Mouse (Mus musculus) intestine, embryonic 15.5 days (tissue): ENCODE measurements at regions not wholly inside any gene's neighbourhood (a gene's known extent, or its start where the extent isn't known, plus 50 kb on each side); places are given as distances from the start of the nearest gene placed in this dataset.
A peak's percentile ranks its signal among the peaks of the same experiment; 100 is the strongest.
"Not testable (repeated sequence)": the region's sequence is repeated elsewhere in the genome, so short reads cannot be mapped to it uniquely, and the experiment has no call there.

Source experiments
- ATAC-seq: fragments of 200-750 bp; cut with Nextera tagmentation; 2 replicates; pipeline ENCODE4 v1.8.0; 2017; ENCODE audit warnings: moderate TSS enrichment, moderate library complexity
- H3K27ac ChIP-seq: fragments of 300-500 bp; sonication (generic); 2 replicates; pipeline ENCODE4 v1.5.1; 2015; ENCODE audit warnings: mild to moderate bottlenecking, inconsistent platforms
- H3K27me3 ChIP-seq: fragments of 300-500 bp; sonication (generic); replicated peaks from 2 replicates; pipeline ENCODE4 v1.6.1; 2015; ENCODE audit warnings: inconsistent platforms
- H3K36me3 ChIP-seq: fragments of 300-500 bp; sonication (generic); 2 replicates; pipeline ENCODE4 v1.6.1; 2015; ENCODE audit warnings: inconsistent platforms
- H3K4me1 ChIP-seq: fragments of 300-500 bp; sonication (generic); replicated peaks from 2 replicates; pipeline ENCODE4 v1.6.1; 2015; ENCODE audit warnings: inconsistent platforms
- H3K4me2 ChIP-seq: fragments of 300-500 bp; sonication (generic); replicated peaks from 2 replicates; pipeline ENCODE4 v1.6.1; 2015; ENCODE audit warnings: mild to moderate bottlenecking, inconsistent platforms
- H3K4me3 ChIP-seq: fragments of 300-500 bp; sonication (generic); replicated peaks from 2 replicates; pipeline ENCODE4 v1.5.1; 2015; ENCODE audit warnings: inconsistent platforms
- H3K9ac ChIP-seq: fragments of 300-500 bp; sonication (generic); 2 replicates; pipeline ENCODE4 v1.6.1; 2015; ENCODE audit warnings: inconsistent platforms
- H3K9me3 ChIP-seq: fragments of 300-500 bp; sonication (generic); 2 replicates; pipeline ENCODE4 v1.6.1; 2016; ENCODE audit warnings: inconsistent platforms
- WGBS: fragments of 180-500 bp; shearing (Covaris S2); methylation state at CpG from one replicate; pipeline ENCODE4 v1.1.7; 2015; 5-methylcytosine and 5-hydroxymethylcytosine counted together

DNA sequence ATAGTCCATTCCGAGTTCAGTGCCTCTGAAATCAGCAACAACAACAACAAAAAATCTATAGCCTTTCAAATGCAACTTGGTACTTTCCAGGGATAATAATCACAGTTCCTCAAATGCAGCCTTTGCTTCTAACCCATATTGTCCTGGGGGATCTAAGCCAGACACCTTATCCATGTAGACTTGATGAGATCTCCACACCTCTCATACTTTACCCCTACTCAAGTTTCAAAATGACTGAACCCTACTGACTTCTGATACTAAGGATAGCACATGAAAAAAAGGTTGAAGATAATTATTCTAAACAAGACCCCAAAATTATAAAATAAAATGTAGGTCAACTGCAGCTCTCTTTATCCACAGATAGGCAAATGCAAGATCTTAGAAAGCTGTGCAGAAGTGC lies 101.2 kb downstream of the A730009L09Rik start:
- no peaks in the 10 kb centered on the region for H3K9me3 ChIP-seq
- no peak for ATAC-seq
- no peak overlapping the region for H3K4me2 ChIP-seq
- no peaks in the 10 kb centered on the region for H3K27me3 ChIP-seq
- H3K27ac ChIP-seq = no peak overlapping the region
- no peak overlapping the region for H3K9ac ChIP-seq
- H3K4me1 ChIP-seq = no peaks in the 10 kb centered on the region
- no peak overlapping the region for H3K4me3 ChIP-seq
- WGBS = 85% methylated on average over 1 of the region's 1 CpGs
- no peaks in the 10 kb centered on the region for H3K36me3 ChIP-seq

- WGBS = 78% methylated on average over 2 of the region's 2 CpGs
- no peak overlapping the region for H3K9ac ChIP-seq
- no peaks in the 10 kb centered on the region for H3K36me3 ChIP-seq
- no peak overlapping the region for H3K27ac ChIP-seq
- H3K4me2 ChIP-seq = no peak overlapping the region
- no peaks in the 10 kb centered on the region for H3K27me3 ChIP-seq
- H3K4me1 ChIP-seq = no peaks in the 10 kb centered on the region
- no peak for ATAC-seq
- no peak overlapping the region for H3K4me3 ChIP-seq
- no peaks in the 10 kb centered on the region for H3K9me3 ChIP-seq
Observed at GRCm38 (mm10) chr16:84618379-84618778, 103.5 kb downstream of the A730009L09Rik start.

GRCm38 (mm10) chr16:84619876-84620275 lies 105.0 kb downstream of the A730009L09Rik start:
- H3K27ac ChIP-seq = no peak overlapping the region
- no peaks in the 10 kb centered on the region for H3K4me1 ChIP-seq
- no peak overlapping the region for H3K4me2 ChIP-seq
- no peak overlapping the region for H3K4me3 ChIP-seq
- ATAC-seq = no peak
- H3K36me3 ChIP-seq = no peaks in the 10 kb centered on the region
- no peaks in the 10 kb centered on the region for H3K9me3 ChIP-seq
- no peak overlapping the region for H3K9ac ChIP-seq
- 92% methylated on average over 2 of the region's 2 CpGs for WGBS
- no peaks in the 10 kb centered on the region for H3K27me3 ChIP-seq

DNA sequence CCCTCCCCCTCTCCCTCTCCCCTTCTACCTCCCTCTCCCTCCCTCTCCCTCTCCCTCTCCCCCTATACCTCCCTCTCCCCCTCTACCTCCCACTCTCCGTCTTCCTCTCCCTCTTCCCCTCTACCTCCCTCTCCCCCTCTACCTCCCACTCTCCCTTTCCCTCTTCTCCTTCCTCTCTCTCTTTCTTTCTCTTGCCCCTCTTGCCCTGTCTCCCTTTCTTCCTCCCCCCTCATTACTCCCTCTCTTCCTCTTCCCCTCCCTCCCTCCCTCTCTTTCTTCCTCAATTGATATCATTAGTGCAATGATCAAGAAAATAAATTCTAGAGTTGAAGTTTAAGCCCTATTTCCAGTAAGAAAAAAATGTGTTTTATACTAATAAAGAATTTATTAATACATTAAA lies 105.9 kb downstream of the A730009L09Rik start:
- no peak overlapping the region for H3K9ac ChIP-seq
- no CpG with 5 or more reads among the region's 1 CpGs for WGBS
- H3K4me3 ChIP-seq = no peak overlapping the region
- no peaks in the 10 kb centered on the region for H3K4me1 ChIP-seq
- H3K9me3 ChIP-seq = no peaks in the 10 kb centered on the region
- no peak overlapping the region for H3K27ac ChIP-seq
- H3K36me3 ChIP-seq = no peaks in the 10 kb centered on the region
- no peaks in the 10 kb centered on the region for H3K27me3 ChIP-seq
- H3K4me2 ChIP-seq = 0 out of 2 replicates have a peak overlapping the region, but pooled peaks have one; percentile 9
- no peak for ATAC-seq

- Histone ChIP-seq H3K4me3 (no peak overlapping the region), H3K27ac (no peak overlapping the region), H3K9me3 (no peaks in the 10 kb centered on the region), H3K36me3 (no peaks in the 10 kb centered on the region), H3K4me1 (no peaks in the 10 kb centered on the region), H3K4me2 (0 out of 2 replicates have a peak overlapping the region, but pooled peaks have one; percentile 9), H3K9ac (no peak overlapping the region), H3K27me3 (no peaks in the 10 kb centered on the region)
- no peak for ATAC-seq
- WGBS = 61% methylated on average over 8 of the region's 8 CpGs
Observed at GRCm38 (mm10) chr16:84621300-84622031, 106.5 kb downstream of the A730009L09Rik start.

- Histone ChIP-seq H3K4me3 (no peak overlapping the region), H3K36me3 (no peaks in the 10 kb centered on the region), H3K27ac (no peak overlapping the region), H3K4me1 (no peaks in the 10 kb centered on the region), H3K9ac (no peak overlapping the region), H3K27me3 (no peaks in the 10 kb centered on the region), H3K4me2 (no peak overlapping the region), H3K9me3 (no peaks in the 10 kb centered on the region)
- no peak for ATAC-seq
- WGBS = 60% methylated on average over 4 of the region's 4 CpGs
Observed at GRCm38 (mm10) chr16:84623346-84624085, 108.6 kb downstream of the A730009L09Rik start.

DNA sequence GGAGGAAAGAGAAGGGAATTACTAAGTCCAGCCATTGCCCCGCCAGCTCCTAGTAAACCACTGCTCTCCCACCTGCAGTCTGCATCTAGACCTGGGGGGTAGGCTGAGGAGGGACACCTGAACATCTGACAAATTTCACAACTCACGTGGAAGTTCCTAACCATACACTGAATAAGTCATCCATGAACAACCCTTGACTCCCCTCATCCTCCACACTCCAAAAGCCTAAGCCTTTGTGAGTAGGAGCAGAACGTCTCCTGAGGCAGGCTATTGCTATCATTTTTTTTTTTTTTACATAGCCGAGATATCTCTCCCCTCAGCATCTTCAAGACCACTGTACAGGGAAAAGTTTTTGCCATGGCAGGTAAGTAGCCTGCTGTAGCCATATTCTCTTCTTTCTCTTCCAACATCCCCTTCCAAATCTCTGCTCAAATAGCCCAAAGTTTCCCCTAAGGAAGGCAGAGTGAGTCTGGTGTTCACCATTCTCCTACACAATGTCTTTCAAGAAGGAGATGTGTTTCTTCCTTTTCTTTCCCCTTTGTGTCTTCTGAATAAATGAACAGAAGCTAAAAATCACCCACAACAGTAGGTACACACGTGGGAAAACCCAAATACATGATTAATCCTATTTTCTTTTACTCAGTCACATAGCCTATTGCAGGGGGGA lies 109.7 kb downstream of the A730009L09Rik start:
- H3K36me3 ChIP-seq = no peaks in the 10 kb centered on the region
- no peak overlapping the region for H3K4me2 ChIP-seq
- no peaks in the 10 kb centered on the region for H3K4me1 ChIP-seq
- H3K9ac ChIP-seq = no peak overlapping the region
- ATAC-seq = no peak
- H3K27me3 ChIP-seq = no peaks in the 10 kb centered on the region
- H3K9me3 ChIP-seq = no peaks in the 10 kb centered on the region
- no peak overlapping the region for H3K4me3 ChIP-seq
- 63% methylated on average over 5 of the region's 5 CpGs for WGBS
- no peak overlapping the region for H3K27ac ChIP-seq

DNA sequence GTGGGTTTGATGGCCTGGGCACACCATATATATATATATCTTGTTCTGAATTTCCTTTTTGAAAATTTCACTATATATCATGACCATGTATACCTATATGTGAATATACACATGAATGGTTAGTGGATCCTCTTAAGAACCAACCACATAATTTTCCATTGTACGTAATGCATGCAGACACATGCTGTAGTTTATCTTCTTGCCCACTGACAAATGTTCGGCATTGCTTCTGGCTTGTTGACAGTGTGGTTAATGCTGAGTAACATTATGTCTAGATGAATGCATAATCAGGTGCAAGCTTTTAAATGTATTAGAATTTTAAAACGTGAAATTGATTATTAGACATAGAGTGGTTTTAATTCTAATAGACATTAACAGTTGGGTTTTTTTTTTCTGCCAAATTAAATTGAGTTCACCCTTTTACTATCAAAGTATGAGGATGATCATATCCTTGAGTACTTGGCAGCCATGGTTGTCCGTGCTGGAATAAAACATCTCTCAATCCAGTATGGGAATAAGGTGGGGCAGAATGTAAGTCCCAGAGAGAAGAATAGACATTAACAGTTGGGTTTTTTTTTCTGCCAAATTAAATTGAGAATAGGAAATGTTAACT lies 110.3 kb downstream of the A730009L09Rik start:
- no peak overlapping the region for H3K27ac ChIP-seq
- H3K36me3 ChIP-seq = no peaks in the 10 kb centered on the region
- ATAC-seq = no peak
- H3K9ac ChIP-seq = no peak overlapping the region
- H3K27me3 ChIP-seq = no peaks in the 10 kb centered on the region
- H3K4me1 ChIP-seq = no peaks in the 10 kb centered on the region
- no peak overlapping the region for H3K4me3 ChIP-seq
- H3K4me2 ChIP-seq = no peak overlapping the region
- WGBS = 83% methylated on average over 4 of the region's 4 CpGs
- no peaks in the 10 kb centered on the region for H3K9me3 ChIP-seq

DNA sequence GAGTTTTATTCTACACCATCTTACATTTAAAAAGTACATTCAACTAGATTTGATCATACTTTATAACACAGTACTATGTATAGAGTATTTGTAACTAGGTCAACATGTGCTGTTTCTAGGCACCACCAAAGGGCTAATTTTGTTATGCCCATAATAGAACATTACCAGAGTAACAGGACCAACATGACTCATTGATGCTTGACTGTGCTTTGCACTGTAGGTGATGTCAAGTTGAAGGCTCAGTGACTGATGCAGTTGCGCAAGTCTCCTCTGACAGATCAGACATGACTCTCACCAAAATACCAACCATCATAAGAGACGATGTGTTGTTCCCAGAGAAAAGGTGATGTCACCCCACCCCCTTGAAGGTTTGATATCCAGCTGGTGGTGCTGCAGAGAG lies 108.5 kb downstream of the Mrpl39 start:
- Histone ChIP-seq H3K27me3 (no peaks in the 10 kb centered on the region), H3K36me3 (no peaks in the 10 kb centered on the region), H3K27ac (no peak overlapping the region), H3K9ac (no peak overlapping the region), H3K9me3 (no peaks in the 10 kb centered on the region), H3K4me1 (no peaks in the 10 kb centered on the region), H3K4me2 (no peak overlapping the region), H3K4me3 (no peak overlapping the region)
- 94% methylated on average over 2 of the region's 2 CpGs for WGBS
- no peak for ATAC-seq

DNA sequence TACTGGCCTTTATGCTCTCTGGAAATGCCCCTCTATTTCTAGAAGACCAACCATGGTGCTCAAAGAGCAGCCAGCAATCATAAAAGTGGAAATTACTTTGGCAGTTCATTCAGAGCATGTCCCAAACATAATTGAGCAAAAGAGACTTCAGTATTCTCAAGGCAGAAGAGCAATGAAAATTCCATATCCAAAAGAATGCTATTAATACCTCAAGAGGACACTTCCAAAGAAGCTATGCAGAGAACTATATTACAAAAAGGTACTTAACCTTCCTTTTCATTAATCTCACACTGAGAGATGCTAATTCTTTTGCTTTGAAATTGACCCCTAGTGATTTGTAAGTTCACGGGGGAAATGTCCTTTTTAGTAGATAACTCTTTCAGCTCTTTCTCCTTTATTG lies 105.7 kb downstream of the Mrpl39 start:
- no peaks in the 10 kb centered on the region for H3K36me3 ChIP-seq
- 68% methylated on average over 1 of the region's 1 CpGs for WGBS
- no peak overlapping the region for H3K4me2 ChIP-seq
- H3K9me3 ChIP-seq = no peaks in the 10 kb centered on the region
- H3K27ac ChIP-seq = no peak overlapping the region
- H3K27me3 ChIP-seq = no peaks in the 10 kb centered on the region
- H3K9ac ChIP-seq = no peak overlapping the region
- no peak for ATAC-seq
- H3K4me3 ChIP-seq = no peak overlapping the region
- no peaks in the 10 kb centered on the region for H3K4me1 ChIP-seq

DNA sequence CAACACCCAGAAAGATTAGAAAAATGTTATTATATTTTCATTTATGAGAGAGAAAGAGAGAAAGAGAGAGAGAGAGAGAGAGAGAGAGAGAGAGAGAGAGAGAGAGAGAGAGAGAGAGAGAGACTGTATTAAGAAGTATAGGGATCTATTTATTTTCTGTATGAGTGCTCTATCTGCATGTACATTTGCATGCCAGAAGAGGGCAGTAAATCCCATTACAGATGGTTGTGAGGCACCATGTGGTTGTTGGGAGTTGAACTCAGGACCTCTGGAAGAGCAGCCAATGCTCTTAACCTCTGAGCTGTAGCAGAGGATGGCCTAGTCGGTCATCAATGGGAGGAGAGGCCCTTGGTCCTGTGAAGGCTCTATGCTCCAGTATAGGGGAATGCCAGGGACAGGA lies 91.1 kb downstream of the Mrpl39 start:
- 75% methylated on average over 1 of the region's 1 CpGs for WGBS
- not testable (repeated sequence) for H3K27me3 ChIP-seq, H3K4me1 ChIP-seq, H3K27ac ChIP-seq, H3K4me3 ChIP-seq, H3K9me3 ChIP-seq, H3K36me3 ChIP-seq, ATAC-seq, H3K9ac ChIP-seq, H3K4me2 ChIP-seq

GRCm38 (mm10) chr16:84646172-84646684 lies 89.3 kb downstream of the Mrpl39 start:
- 72% methylated on average over 8 of the region's 8 CpGs for WGBS
- ATAC-seq = no peak
- H3K36me3 ChIP-seq = no peaks in the 10 kb centered on the region

More at GRCm38 (mm10) chr16:84646172-84646684, 89.3 kb downstream of the Mrpl39 start:
- Histone ChIP-seq H3K9me3 (no peaks in the 10 kb centered on the region), H3K27ac (no peak overlapping the region), H3K4me1 (no peaks in the 10 kb centered on the region), H3K27me3 (no peaks in the 10 kb centered on the region), H3K4me3 (no peak overlapping the region), H3K9ac (no peak overlapping the region), H3K4me2 (no peak overlapping the region)
